ENCODE assay signal across 10 mouse cellular contexts in the genomic region with DNA sequence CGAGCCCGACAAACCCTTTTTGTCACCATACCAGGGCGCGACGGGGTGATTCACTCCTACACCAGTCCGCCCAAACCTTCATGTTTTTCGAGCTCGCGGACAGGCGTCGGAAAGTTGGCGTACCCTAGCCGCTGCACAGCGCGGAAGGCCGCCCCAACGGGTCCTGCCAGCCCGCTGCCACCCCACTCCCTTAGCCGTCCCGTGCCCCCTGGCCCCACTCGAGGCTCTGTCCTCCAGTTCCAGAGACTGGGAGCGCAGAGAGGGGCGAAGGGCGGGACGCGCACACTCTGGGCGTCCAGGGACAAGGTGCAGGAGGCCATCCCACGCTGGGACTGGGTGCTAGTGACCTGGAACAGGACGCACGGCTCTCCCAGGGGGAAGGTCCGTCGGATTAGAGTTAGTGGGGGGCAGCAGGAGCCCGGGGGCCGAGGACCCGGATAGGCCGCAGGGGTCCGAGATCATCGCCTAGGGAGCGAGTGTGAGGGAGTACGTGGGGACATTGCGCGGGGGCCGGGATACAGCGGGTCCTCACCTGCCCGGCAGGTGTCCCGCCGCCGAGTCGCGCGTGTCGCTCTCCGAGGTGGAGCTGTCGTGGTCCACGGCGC. TPM values are rescaled to one million over a fixed set of nuclear protein-coding genes. Genes with fewer than 3 reads are reported as not detected.
A peak's percentile ranks its signal among the peaks of the same experiment; 100 is the strongest.
DNase-seq lines count a peak whose midpoint lies in the region; ATAC-seq and TF ChIP-seq lines count a peak whose summit lies in the region.
"Had no signal": no experiment of that assay in that cellular context is flagged by ENCODE, and none has a peak within 500 bp of the region (broad histone marks: within the 10 kb centered on the region; RNA-seq: fewer than 3 reads in every experiment).

TSS of gene Neu2 (plus strand) at position 329 of the 605 bp plus-strand sequence.

- no peaks in the 10 kb centered on the region for H3K36me3 ChIP-seq in CH12.LX (replicated peaks in 1 of 2; ENCODE audit: control insufficient read depth in 1 of 2, insufficient read depth in 1 of 2, low read length in 1 of 2)
- no peaks in the 10 kb centered on the region for H3K36me3 ChIP-seq in neural tube, embryonic 12.5 days

- intact Hi-C loops in gastrocnemius, postnatal 36 days (cut with DNase I), result no loop called here
- intact Hi-C loops in heart, postnatal 14 days (cut with DNase I), result no loop called here

- in situ Hi-C loops in CH12.LX (cut with MboI; ENCODE audit: low pct_ligation_motif_present, low pct_unique_long_range_greater_than_20kb, low sequenced_read_pairs), result no loop called here

- H3K9me3 ChIP-seq in CH12.LX (replicated peaks; ENCODE audit: low read length), result peaks cover 13% of the 10 kb centered on the region
- H3K9me3 ChIP-seq in neural tube, embryonic 12.5 days, result no peaks in the 10 kb centered on the region

- under 1% methylated on average over 56 of the region's 56 CpGs for WGBS in neural tube, embryonic 12.5 days

- TF ChIP-seq CTCF in CH12.LX (conservative IDR thresholded peaks at IDR 0.05 in 1 of 2, IDR thresholded peaks at IDR 0.05 in 1 of 2; ENCODE audit: low read depth in 2 of 2, low read length in 2 of 2), result no peak

- H3K79me2 ChIP-seq in CH12.LX (replicated peaks; ENCODE audit: control insufficient read depth, extremely low read depth, insufficient read depth, poor library complexity, severe bottlenecking), result no peaks in the 10 kb centered on the region

- peaks cover 0 to 8% of the 10 kb centered on the region in 2 experiments; a peak in 1 of 4 replicates for H3K4me1 ChIP-seq in CH12.LX (ENCODE audit: control insufficient read depth in 1 of 2, insufficient read depth in 2 of 2)
- peaks cover 6% of the 10 kb centered on the region for H3K4me1 ChIP-seq in neural tube, embryonic 12.5 days

- H3K9ac ChIP-seq in CH12.LX (ENCODE audit: insufficient read depth, low read depth), result no peak within 1 kb of the TSS
- peak within 1 kb of the TSS; percentile 64 for H3K9ac ChIP-seq in neural tube, embryonic 12.5 days

- H3K27ac ChIP-seq in CH12.LX (ENCODE audit: insufficient read depth, low read depth), result no peak within 1 kb of the TSS
- H3K27ac ChIP-seq in neural tube, embryonic 12.5 days, result no peak within 1 kb of the TSS

- no peak for TF ChIP-seq EP300 in CH12.LX (IDR thresholded peaks at IDR 0.05; ENCODE audit: low read length)

- dilution Hi-C loops in CH12.LX (cut with MboI; ENCODE audit: extremely low pct_ligation_motif_present, extremely low pct_unique_long_range_greater_than_20kb, low sequenced_read_pairs), result no loop called here

- no peak for DNase-seq in gastrocnemius, adult 18-20 months (ENCODE audit: low spot score)
- DNase-seq in gastrocnemius, postnatal 36 days, result no peak
- DNase-seq in CH12.LX (ENCODE audit: extremely low read depth), result no peak
- peak; percentile 3 for DNase-seq in embryo, embryonic 11.5 days (ENCODE audit: low read depth, low spot score)
- peak; percentile 10 to 17 for DNase-seq in heart, postnatal 14 days
- DNase-seq in kidney, postnatal 4 days, result peak; percentile 35 to 54

- H3K4me2 ChIP-seq in CH12.LX (ENCODE audit: insufficient read depth, low read depth, poor library complexity, severe bottlenecking), result peak within 1 kb of the TSS; percentile 63
- peak within 1 kb of the TSS; percentile 99 for H3K4me2 ChIP-seq in neural tube, embryonic 12.5 days (replicated peaks)

- H3K27me3 ChIP-seq in CH12.LX (replicated peaks), result peaks cover 4% of the 10 kb centered on the region
- H3K27me3 ChIP-seq in neural tube, embryonic 12.5 days (replicated peaks), result peaks cover 35% of the 10 kb centered on the region

- H3K4me3 ChIP-seq in CH12.LX (replicated peaks in 1 of 3; ENCODE audit: low read depth in 2 of 3, low read length in 2 of 3, poor library complexity in 1 of 3), result peak within 1 kb of the TSS in 1 of 3 experiments; percentile 17
- peak within 1 kb of the TSS; percentile 72 for H3K4me3 ChIP-seq in neural tube, embryonic 12.5 days

- TF ChIP-seq RAD21 in CH12.LX (IDR thresholded peaks at IDR 0.05; ENCODE audit: low read depth, low read length), result no peak

- ATAC-seq in neural tube, embryonic 12.5 days (ENCODE audit: low FRiP score, low read depth), result peak; percentile 62
- ATAC-seq in activated CD4-positive, CD25-positive, alpha-beta regulatory T cell, adult 4 months, result no peak

- no peak for TF ChIP-seq POLR2A in CH12.LX (IDR thresholded peaks at IDR 0.05; ENCODE audit: low read depth, low read length)

TF ChIP-seq in CH12.LX, 34 proteins besides CTCF, POLR2A, EP300 and RAD21:
- TF ChIP-seq TCF12 (IDR thresholded peaks at IDR 0.05; ENCODE audit: low read depth, low read length), result no peak
- no peak for TF ChIP-seq ETS1 (conservative IDR thresholded peaks at IDR 0.05; ENCODE audit: low read depth, low read length)
- TF ChIP-seq KAT2A (IDR thresholded peaks at IDR 0.05; ENCODE audit: insufficient replicate concordance, low read length), result no peak
- TF ChIP-seq ZNF384 (IDR thresholded peaks at IDR 0.05; ENCODE audit: low read depth, low read length), result no peak
- TF ChIP-seq ELF1 (IDR thresholded peaks at IDR 0.05; ENCODE audit: low read depth, low read length), result no peak
- no peak for TF ChIP-seq MEF2A (IDR thresholded peaks at IDR 0.05; ENCODE audit: borderline replicate concordance, low read depth, low read length)
- TF ChIP-seq GABPA (IDR thresholded peaks at IDR 0.05; ENCODE audit: insufficient replicate concordance, low read depth, low read length), result no peak
- no peak for TF ChIP-seq UBTF (IDR thresholded peaks at IDR 0.05; ENCODE audit: low read depth, low read length)

RNA-seq across cellular contexts. Expression of gene Neu2, which starts in this region (rescaled TPM):
- 10 to 100 TPM; 16.8 to 19.4 TPM for total RNA-seq in gastrocnemius, adult 18-20 months (2021)
- total RNA-seq in gastrocnemius, postnatal 36 days (2021), result 10 to 100 TPM in 1 of 2 experiments, 1 to 10 TPM in 1; 9.7 to 15.2 TPM
- total RNA-seq in CH12.LX (2012; rRNA removed), result not detected in 2 replicates
- total RNA-seq in CH12.LX (2014; rRNA removed), result not detected in 2 replicates
- polyA plus RNA-seq in CH12.LX (2012; ENCODE audit: insufficient read length, low read depth), result not detected in 2 replicates
- not detected for total RNA-seq in heart, postnatal 14 days (2021)
- polyA plus RNA-seq in neural tube, embryonic 12.5 days (2016; fragmentation: Nextera tagmentation; extraction: Ambion mirVana), result not detected in 2 replicates
- polyA plus RNA-seq in activated CD4-positive, CD25-positive, alpha-beta regulatory T cell, adult 4 months (2017; shearing (Covaris generic)), result not detected
- total RNA-seq: heart, postnatal 10 days; MEL had no signal

Comparison
In these comparisons a context has a peak if more than half of its experiments do, and no peak if none do; other contexts are left out.
1. RNA of gene Neu2 (total RNA-seq): 16.8 to 19.4 TPM in gastrocnemius, adult 18-20 months and 9.7 to 15.2 TPM in gastrocnemius, postnatal 36 days; not detected in heart, postnatal 14 days and not detected in CH12.LX; every median in the first group is over 4 times any median in the second.
2. Peak in DNase-seq in heart, postnatal 14 days; RNA of the gene not detected or under 1 TPM.
3. Peak in ATAC-seq, H3K4me3 ChIP-seq, H3K9ac ChIP-seq and H3K4me2 ChIP-seq in neural tube, embryonic 12.5 days; RNA of the gene not detected or under 1 TPM.
4. DNase-seq: peak in embryo, embryonic 11.5 days (single experiment) and kidney, postnatal 4 days (2 of 2); none in gastrocnemius, adult 18-20 months (single experiment), gastrocnemius, postnatal 36 days (0 of 2) and CH12.LX (single experiment).